Mouse (Mus musculus) stomach, embryonic 14.5 days (tissue): ENCODE results near the gene Cntnap1. TPM values are rescaled to one million over a fixed set of nuclear protein-coding genes. Genes with fewer than 3 reads are reported as not detected.

ENCODE experiments used
- ATAC-seq: fragments of 200-750 bp; cut with Nextera tagmentation; 2 replicates; pipeline ENCODE4 v1.8.0; 2017; ENCODE audit warnings: low read depth, moderate TSS enrichment; ENCODE audit not compliant: insufficient number of reproducible peaks, insufficient read depth, low FRiP score
- H3K27ac ChIP-seq: fragments of 300-500 bp; sonication (generic); 2 replicates; pipeline ENCODE4 v1.5.1; 2014; ENCODE audit warnings: mild to moderate bottlenecking, low read length, moderate library complexity, mixed read lengths
- H3K27me3 ChIP-seq: fragments of 300-500 bp; sonication (generic); 2 replicates; pipeline ENCODE4 v1.6.1; 2014; ENCODE audit warnings: low read length, control low read depth, mixed read lengths; ENCODE audit not compliant: control insufficient read depth, insufficient read depth
- H3K36me3 ChIP-seq: fragments of 300-500 bp; sonication (generic); 2 replicates; pipeline ENCODE4 v1.6.1; 2014; ENCODE audit warnings: mild to moderate bottlenecking, control low read depth, low read length, moderate library complexity, mixed read lengths; ENCODE audit not compliant: control insufficient read depth, insufficient read depth
- H3K4me1 ChIP-seq: fragments of 300-500 bp; sonication (generic); 2 replicates; pipeline ENCODE4 v1.6.1; 2014; ENCODE audit warnings: low read length, control low read depth, mixed read lengths; ENCODE audit not compliant: control insufficient read depth, insufficient read depth
- H3K4me2 ChIP-seq: fragments of 300-500 bp; sonication (generic); replicated peaks from 2 replicates; pipeline ENCODE4 v1.6.1; 2014; ENCODE audit warnings: low read depth, low read length, control low read depth
- H3K4me3 ChIP-seq: fragments of 300-500 bp; sonication (generic); 2 replicates; pipeline ENCODE4 v1.5.1; 2014; ENCODE audit warnings: low read depth, low read length, control low read depth
- H3K9ac ChIP-seq: fragments of 300-500 bp; sonication (generic); replicated peaks from 2 replicates; pipeline ENCODE4 v1.6.1; 2014; ENCODE audit warnings: low read depth, mild to moderate bottlenecking, control low read depth, low read length, moderate library complexity, mixed read lengths
- H3K9me3 ChIP-seq: fragments of 300-500 bp; sonication (generic); 2 replicates; pipeline ENCODE4 v1.6.1; 2016; ENCODE audit warnings: low read depth, low read length, control low read depth; ENCODE audit not compliant: control insufficient read depth
- WGBS: fragments of 180-500 bp; shearing (Covaris S2); extraction: QIAGEN DNeasy Blood & Tissue Kit; methylation state at CpG from one replicate; pipeline ENCODE4 v1.1.7; 2014; 5-methylcytosine and 5-hydroxymethylcytosine counted together
- polyA plus RNA-seq: library from polyadenylated mRNA; unstranded; fragments of >200 nt; fragmentation: Nextera tagmentation; extraction: Ambion mirVana; gene quantifications from 2 replicates; pipeline ENCODE4 v1.2.1, GENCODE M21; 2014

Cntnap1 gene
- polyA plus RNA-seq, 1 experiment from 2014 or later, result 2.2 TPM

GRCm38 (mm10) chr11:101230991-101231871 is 60.9 kb downstream of the Cntnap1 start:
- Histone ChIP-seq H3K9ac (no peak overlapping the region), H3K27me3 (no peaks in the 10 kb centered on the region), H3K9me3 (no peaks in the 10 kb centered on the region), H3K4me3 (0 out of 2 replicates have a peak overlapping the region, but pooled peaks have one; percentile 6), H3K4me1 (peaks cover 18% of the 10 kb centered on the region), H3K27ac (peak overlapping the region; percentile 89), H3K4me2 (peak overlapping the region; percentile 36), H3K36me3 (no peaks in the 10 kb centered on the region)
- no peak for ATAC-seq
- WGBS, result 8% methylated on average over 18 of the region's 18 CpGs

- Histone ChIP-seq H3K9me3 (no peaks in the 10 kb centered on the region), H3K9ac (no peak overlapping the region), H3K27ac (peak overlapping the region; percentile 89), H3K36me3 (no peaks in the 10 kb centered on the region), H3K4me3 (no peak overlapping the region), H3K4me1 (peaks cover 18% of the 10 kb centered on the region), H3K4me2 (peak overlapping the region; percentile 36), H3K27me3 (no peaks in the 10 kb centered on the region)
- WGBS, result 37% methylated on average over 6 of the region's 6 CpGs
- ATAC-seq, result peak; percentile 69; the same call in 1 of the 2 replicates
Measured at GRCm38 (mm10) chr11:101232010-101232839, 61.9 kb downstream of the Cntnap1 start.

- Histone ChIP-seq H3K4me1 (peaks cover 21% of the 10 kb centered on the region), H3K9me3 (no peaks in the 10 kb centered on the region), H3K27me3 (no peaks in the 10 kb centered on the region), H3K36me3 (no peaks in the 10 kb centered on the region), H3K27ac (no peak overlapping the region), H3K9ac (no peak overlapping the region), H3K4me2 (no peak overlapping the region), H3K4me3 (no peak overlapping the region)
- WGBS, result 50% methylated on average over 1 of the region's 1 CpGs
- ATAC-seq, result no peak
Measured at GRCm38 (mm10) chr11:101233240-101233639, 62.9 kb downstream of the Cntnap1 start.

GRCm38 (mm10) chr11:101234124-101234523 is 63.8 kb downstream of the Cntnap1 start:
- H3K4me3 ChIP-seq, result no peak overlapping the region
- ATAC-seq, result no peak
- H3K9ac ChIP-seq, result no peak overlapping the region
- H3K27ac ChIP-seq, result no peak overlapping the region
- H3K27me3 ChIP-seq, result no peaks in the 10 kb centered on the region
- no peaks in the 10 kb centered on the region for H3K9me3 ChIP-seq
- H3K36me3 ChIP-seq, result no peaks in the 10 kb centered on the region
- H3K4me2 ChIP-seq, result no peak overlapping the region
- peaks cover 23% of the 10 kb centered on the region for H3K4me1 ChIP-seq

- H3K9me3 ChIP-seq, result no peaks in the 10 kb centered on the region
- no peak overlapping the region for H3K27ac ChIP-seq
- H3K4me3 ChIP-seq, result no peak overlapping the region
- no peak for ATAC-seq
- H3K27me3 ChIP-seq, result no peaks in the 10 kb centered on the region
- H3K4me2 ChIP-seq, result no peak overlapping the region
- peaks cover 18% of the 10 kb centered on the region for H3K4me1 ChIP-seq
- no peaks in the 10 kb centered on the region for H3K36me3 ChIP-seq
- H3K9ac ChIP-seq, result no peak overlapping the region
Measured at GRCm38 (mm10) chr11:101235429-101235828, 65.1 kb downstream of the Cntnap1 start.

GRCm38 (mm10) chr11:101236782-101237181 is 66.5 kb downstream of the Cntnap1 start:
- Histone ChIP-seq H3K9me3 (no peaks in the 10 kb centered on the region), H3K27me3 (no peaks in the 10 kb centered on the region), H3K27ac (no peak overlapping the region), H3K9ac (no peak overlapping the region), H3K4me3 (no peak overlapping the region), H3K36me3 (no peaks in the 10 kb centered on the region), H3K4me1 (peaks cover 6% of the 10 kb centered on the region), H3K4me2 (no peak overlapping the region)
- ATAC-seq, result no peak
- WGBS, result 93% methylated on average over 5 of the region's 5 CpGs

- Histone ChIP-seq H3K4me3 (no peak overlapping the region), H3K36me3 (no peaks in the 10 kb centered on the region), H3K4me1 (peaks cover 6% of the 10 kb centered on the region), H3K27ac (peak overlapping the region; percentile 80), H3K4me2 (no peak overlapping the region), H3K9me3 (no peaks in the 10 kb centered on the region), H3K27me3 (no peaks in the 10 kb centered on the region), H3K9ac (no peak overlapping the region)
- 37% methylated on average over 5 of the region's 5 CpGs for WGBS
- peak; percentile 69; the same call in 1 of the 2 replicates for ATAC-seq
Measured at GRCm38 (mm10) chr11:101238071-101238647, 67.8 kb downstream of the Cntnap1 start.
